Mouse (Mus musculus) brain, embryonic 14.5 days (tissue): ENCODE measurements at regions not wholly inside any gene's neighbourhood (a gene's known extent, or its start where the extent isn't known, plus 50 kb on each side); places are given as distances from the start of the nearest gene placed in this dataset.
"Not testable (repeated sequence)": the region's sequence is repeated elsewhere in the genome, so short reads cannot be mapped to it uniquely, and the experiment has no call there.

Experiments
- CTCF ChIP-seq: fragments of 200-500 bp; IDR thresholded peaks from 2 replicates; pipeline ENCODE4 v1.5.1; 2012; ENCODE audit warnings: inconsistent platforms, mild to moderate bottlenecking, moderate library complexity, borderline replicate concordance; ENCODE audit not compliant: insufficient read depth, insufficient read length; ENCODE audit errors: extremely low read depth
- POLR2A ChIP-seq: fragments of 200-500 bp; IDR thresholded peaks from 2 replicates; pipeline ENCODE4 v1.6.1; 2012; ENCODE audit warnings: mild to moderate bottlenecking, inconsistent platforms, borderline replicate concordance; ENCODE audit not compliant: poor library complexity, insufficient read depth, insufficient read length, severe bottlenecking; ENCODE audit errors: extremely low read depth

GRCm38 (mm10) chr14:53785547-53785946 lies 468.4 kb downstream of the Dad1 start:
- TF ChIP-seq POLR2A, CTCF: not testable (repeated sequence)
